Mouse (Mus musculus) lung, adult 2 months (tissue): ENCODE results near the gene Adora2a.

Source experiments
- CTCF ChIP-seq: fragments of 200-500 bp; IDR thresholded peaks from 2 replicates; pipeline ENCODE4 v1.5.1; 2011; ENCODE audit warnings: mild to moderate bottlenecking, low read length, control low read depth; ENCODE audit not compliant: insufficient read depth
- POLR2A ChIP-seq: fragments of 200-500 bp; IDR thresholded peaks from 2 replicates; pipeline ENCODE4 v1.6.1; 2011; ENCODE audit warnings: low read depth, mild to moderate bottlenecking, control low read depth, low read length, borderline replicate concordance; ENCODE audit errors: extremely low read depth

DNA sequence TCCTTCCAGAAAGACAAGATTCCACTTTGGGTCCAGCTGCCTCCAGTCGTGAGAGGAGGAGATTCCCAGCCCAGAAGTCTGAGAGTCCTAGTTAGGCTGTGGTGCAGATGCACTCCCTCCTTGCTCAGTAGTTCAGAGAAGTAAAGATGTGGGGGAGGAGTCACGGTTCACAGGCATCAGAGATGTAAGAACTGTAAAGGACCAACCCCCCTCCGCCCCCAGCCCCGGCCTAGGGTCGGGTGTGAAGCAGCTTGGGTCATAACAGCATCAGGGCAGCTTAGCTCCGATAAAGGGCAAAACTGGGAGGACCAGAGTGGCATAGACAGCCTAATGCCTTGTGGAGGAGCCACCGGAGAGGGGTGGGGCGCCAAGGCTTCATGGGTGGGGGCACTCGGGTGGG, 205 bp upstream of the Adora2a start:
- TF ChIP-seq CTCF: no peak
- TF ChIP-seq POLR2A: no peak
